Mouse (Mus musculus): ENCODE data around the gene Unc45b. TPM values are rescaled to one million over a fixed set of nuclear protein-coding genes. Genes with fewer than 3 reads are reported as not detected.

Unc45b gene
- polyA plus RNA-seq, 1 experiment from 2014 or later: 206 TPM

DNA sequence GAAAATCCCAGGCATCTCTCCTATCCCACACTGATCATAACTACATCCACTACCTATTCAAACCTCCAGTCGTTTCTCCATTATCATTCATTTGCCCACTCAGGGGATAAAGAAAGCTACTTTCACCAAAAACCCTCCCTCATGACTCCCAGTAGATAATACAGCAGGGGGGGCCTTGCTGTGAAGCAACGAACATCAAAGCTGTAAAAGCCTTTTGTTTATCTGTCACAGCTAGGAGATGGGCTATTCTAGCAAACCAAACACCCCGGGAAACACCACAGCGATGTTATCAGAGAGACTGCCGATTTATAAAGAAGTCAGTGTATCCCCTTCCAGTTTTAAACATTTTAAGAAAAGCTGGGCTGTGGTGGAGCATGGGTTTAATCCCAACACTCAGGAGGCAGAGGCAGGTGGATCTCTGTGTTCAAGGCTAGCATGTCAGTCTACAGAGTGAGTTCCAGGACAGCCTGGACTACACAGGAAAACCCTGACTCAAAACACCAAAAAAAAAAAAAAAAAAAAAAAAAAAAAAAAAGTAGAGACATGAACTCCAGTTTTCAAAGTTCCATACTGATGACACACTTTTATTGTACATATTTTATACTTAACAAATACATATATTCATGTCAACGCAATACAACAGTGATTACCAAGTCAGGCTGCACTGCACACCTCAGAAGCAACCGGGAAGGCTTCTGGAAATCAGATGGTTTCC lies 43.3 kb upstream of the Unc45b start:
- WGBS: 31% methylated on average over 7 of the region's 7 CpGs
- H3K27me3 ChIP-seq (ENCODE audit: control insufficient read depth, insufficient read depth, low read length): no peaks in the 10 kb centered on the region
- no peak overlapping the region for H3K9ac ChIP-seq (ENCODE audit: low read length)
- ATAC-seq (ENCODE audit: insufficient number of reproducible peaks, insufficient read depth, low FRiP score, low read depth): no peak
- H3K9me3 ChIP-seq (ENCODE audit: control insufficient read depth, low read length): no peaks in the 10 kb centered on the region
- peaks cover 0 to 7% of the 10 kb centered on the region in 2 experiments; a peak in 2 of 4 replicates for H3K4me1 ChIP-seq (ENCODE audit: control insufficient read depth in 2 of 2, insufficient read depth in 2 of 2, low read length in 2 of 2)
- H3K4me3 ChIP-seq (ENCODE audit: control insufficient read depth in 1 of 2, insufficient read depth in 1 of 2, low read depth in 1 of 2, low read length in 2 of 2): no peak overlapping the region
- H3K27ac ChIP-seq (replicated peaks in 1 of 2; ENCODE audit: control insufficient read depth in 1 of 2, insufficient read depth in 1 of 2, low read depth in 2 of 2, low read length in 2 of 2): no peak overlapping the region
- H3K4me2 ChIP-seq (ENCODE audit: low read length): no peak overlapping the region
- H3K36me3 ChIP-seq (ENCODE audit: control insufficient read depth, insufficient read depth, low read length): no peaks in the 10 kb centered on the region

GRCm38 (mm10) chr11:82867956-82868355 lies 42.4 kb upstream of the Unc45b start:
- H3K4me3 ChIP-seq (ENCODE audit: control insufficient read depth in 1 of 2, insufficient read depth in 1 of 2, low read depth in 1 of 2, low read length in 2 of 2): no peak overlapping the region
- H3K4me2 ChIP-seq (ENCODE audit: low read length): no peak overlapping the region
- H3K9me3 ChIP-seq (ENCODE audit: control insufficient read depth, low read length): no peaks in the 10 kb centered on the region
- WGBS: 53% methylated on average over 5 of the region's 5 CpGs
- no peaks in the 10 kb centered on the region for H3K36me3 ChIP-seq (ENCODE audit: control insufficient read depth, insufficient read depth, low read length)
- H3K27me3 ChIP-seq (ENCODE audit: control insufficient read depth, insufficient read depth, low read length): no peaks in the 10 kb centered on the region
- peaks cover 0 to 7% of the 10 kb centered on the region in 2 experiments; a peak in 2 of 4 replicates for H3K4me1 ChIP-seq (ENCODE audit: control insufficient read depth in 2 of 2, insufficient read depth in 2 of 2, low read length in 2 of 2)
- no peak overlapping the region for H3K9ac ChIP-seq (ENCODE audit: low read length)
- ATAC-seq (ENCODE audit: insufficient number of reproducible peaks, insufficient read depth, low FRiP score, low read depth): no peak
- H3K27ac ChIP-seq (replicated peaks in 1 of 2; ENCODE audit: control insufficient read depth in 1 of 2, insufficient read depth in 1 of 2, low read depth in 2 of 2, low read length in 2 of 2): no peak overlapping the region

GRCm38 (mm10) chr11:82869506-82870172 lies 40.7 kb upstream of the Unc45b start:
- WGBS: 69% methylated on average over 9 of the region's 9 CpGs
- H3K27ac ChIP-seq (replicated peaks in 1 of 2; ENCODE audit: control insufficient read depth in 1 of 2, insufficient read depth in 1 of 2, low read depth in 2 of 2, low read length in 2 of 2): no peak overlapping the region

DNA sequence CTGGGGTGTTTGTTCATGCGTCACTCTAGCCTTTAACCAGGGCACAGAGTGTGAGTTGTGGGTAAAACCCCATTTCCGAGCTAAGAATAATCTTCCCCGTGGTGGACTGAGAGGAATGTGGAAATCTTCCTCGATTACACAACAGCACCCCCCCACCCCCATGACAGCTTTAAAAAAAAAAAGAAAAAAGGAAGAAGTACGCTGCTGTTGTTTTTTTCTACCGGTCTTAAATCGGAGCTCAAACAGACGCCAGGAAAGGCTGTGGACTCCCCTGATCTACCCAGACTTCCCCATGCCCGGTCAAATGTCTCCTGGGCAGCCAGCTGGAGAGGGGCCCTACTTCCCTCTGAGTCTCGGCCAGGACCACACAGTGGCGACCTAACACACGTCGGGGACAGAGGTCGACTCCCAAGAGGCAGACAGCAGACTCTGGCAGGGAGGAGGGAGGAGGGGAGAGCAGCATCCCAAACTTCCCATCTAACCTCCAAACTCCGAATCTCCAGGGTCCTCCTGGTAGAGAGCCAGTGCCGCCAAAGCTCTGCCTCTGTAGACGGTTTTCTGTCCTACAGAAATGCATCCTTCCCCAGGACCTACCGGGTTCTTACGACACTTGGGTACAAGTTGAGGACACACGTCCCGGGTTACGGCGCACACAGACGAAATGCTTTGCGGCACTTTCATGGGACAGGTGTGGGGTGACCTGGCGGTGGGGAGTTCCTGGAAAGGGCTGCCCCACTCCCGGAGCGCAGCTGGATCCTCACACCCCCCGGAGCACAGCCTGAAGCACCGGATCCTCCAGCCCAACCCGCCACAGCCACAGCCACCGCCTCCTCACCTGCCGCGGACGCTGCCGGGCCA lies 39.9 kb upstream of the Unc45b start:
- peak overlapping the region; percentile 82 for H3K9ac ChIP-seq (ENCODE audit: low read length)
- ATAC-seq (ENCODE audit: insufficient number of reproducible peaks, insufficient read depth, low FRiP score, low read depth): peak; percentile 31; the same call in 1 of the 2 replicates
- H3K36me3 ChIP-seq (ENCODE audit: control insufficient read depth, insufficient read depth, low read length): no peaks in the 10 kb centered on the region
- no peaks in the 10 kb centered on the region for H3K9me3 ChIP-seq (ENCODE audit: control insufficient read depth, low read length)
- H3K4me1 ChIP-seq (ENCODE audit: control insufficient read depth in 2 of 2, insufficient read depth in 2 of 2, low read length in 2 of 2): peaks cover 0 to 10% of the 10 kb centered on the region in 2 experiments; a peak in 2 of 4 replicates
- WGBS: 3% methylated on average over 36 of the region's 36 CpGs
- H3K27me3 ChIP-seq (ENCODE audit: control insufficient read depth, insufficient read depth, low read length): no peaks in the 10 kb centered on the region
- H3K4me2 ChIP-seq (ENCODE audit: low read length): peak overlapping the region; percentile 89
- H3K27ac ChIP-seq (replicated peaks in 1 of 2; ENCODE audit: control insufficient read depth in 1 of 2, insufficient read depth in 1 of 2, low read depth in 2 of 2, low read length in 2 of 2): peak overlapping the region; percentile 1 to 55; a peak in 2 of 4 replicates
- H3K4me3 ChIP-seq (ENCODE audit: control insufficient read depth in 1 of 2, insufficient read depth in 1 of 2, low read depth in 1 of 2, low read length in 2 of 2): peak overlapping the region; percentile 83 to 93

More at GRCm38 (mm10) chr11:82869506-82870172, 40.7 kb upstream of the Unc45b start:
- no peak for ATAC-seq (ENCODE audit: insufficient number of reproducible peaks, insufficient read depth, low FRiP score, low read depth)
- H3K4me3 ChIP-seq (ENCODE audit: control insufficient read depth in 1 of 2, insufficient read depth in 1 of 2, low read depth in 1 of 2, low read length in 2 of 2): peak overlapping the region in 1 of 2 experiments; percentile 93; a peak in 3 of 4 replicates
- no peaks in the 10 kb centered on the region for H3K9me3 ChIP-seq (ENCODE audit: control insufficient read depth, low read length)
- peak overlapping the region; percentile 89 for H3K4me2 ChIP-seq (ENCODE audit: low read length)
- H3K36me3 ChIP-seq (ENCODE audit: control insufficient read depth, insufficient read depth, low read length): no peaks in the 10 kb centered on the region
- no peak overlapping the region for H3K9ac ChIP-seq (ENCODE audit: low read length)
- no peaks in the 10 kb centered on the region for H3K27me3 ChIP-seq (ENCODE audit: control insufficient read depth, insufficient read depth, low read length)
- peaks cover 0 to 7% of the 10 kb centered on the region in 2 experiments; a peak in 2 of 4 replicates for H3K4me1 ChIP-seq (ENCODE audit: control insufficient read depth in 2 of 2, insufficient read depth in 2 of 2, low read length in 2 of 2)

GRCm38 (mm10) chr11:82871031-82871446 lies 39.3 kb upstream of the Unc45b start, which contains the start of gene Rffl:
Gene Rffl (minus strand): TSS chr11:82871210.
- peak; percentile 93 for ATAC-seq (ENCODE audit: insufficient number of reproducible peaks, insufficient read depth, low FRiP score, low read depth)
- H3K9ac ChIP-seq (ENCODE audit: low read length): peak within 1 kb of the TSS; percentile 82
- WGBS: under 1% methylated on average over 40 of the region's 43 CpGs
- H3K27ac ChIP-seq (replicated peaks in 1 of 2; ENCODE audit: control insufficient read depth in 1 of 2, insufficient read depth in 1 of 2, low read depth in 2 of 2, low read length in 2 of 2): peak within 1 kb of the TSS; percentile 1 to 55; a peak in 2 of 4 replicates
- no peaks in the 10 kb centered on the region for H3K27me3 ChIP-seq (ENCODE audit: control insufficient read depth, insufficient read depth, low read length)
- no peaks in the 10 kb centered on the region for H3K36me3 ChIP-seq (ENCODE audit: control insufficient read depth, insufficient read depth, low read length)
- H3K4me2 ChIP-seq (ENCODE audit: low read length): peak within 1 kb of the TSS; percentile 89
- H3K4me3 ChIP-seq (ENCODE audit: control insufficient read depth in 1 of 2, insufficient read depth in 1 of 2, low read depth in 1 of 2, low read length in 2 of 2): peak within 1 kb of the TSS; percentile 83 to 93
- H3K4me1 ChIP-seq (ENCODE audit: control insufficient read depth in 2 of 2, insufficient read depth in 2 of 2, low read length in 2 of 2): peaks cover 0 to 10% of the 10 kb centered on the region in 2 experiments; a peak in 2 of 4 replicates
- H3K9me3 ChIP-seq (ENCODE audit: control insufficient read depth, low read length): no peaks in the 10 kb centered on the region

GRCm38 (mm10) chr11:82874924-82875323 lies 35.4 kb upstream of the Unc45b start:
- Histone ChIP-seq H3K4me3 (ENCODE audit: control insufficient read depth in 1 of 2, insufficient read depth in 1 of 2, low read depth in 1 of 2, low read length in 2 of 2) (no peak overlapping the region), H3K9ac (ENCODE audit: low read length) (peak overlapping the region; percentile 30; the same call in 1 of the 2 replicates), H3K4me1 (ENCODE audit: control insufficient read depth in 2 of 2, insufficient read depth in 2 of 2, low read length in 2 of 2) (peaks cover 0 to 10% of the 10 kb centered on the region in 2 experiments; a peak in 2 of 4 replicates), H3K27me3 (ENCODE audit: control insufficient read depth, insufficient read depth, low read length) (no peaks in the 10 kb centered on the region), H3K9me3 (ENCODE audit: control insufficient read depth, low read length) (no peaks in the 10 kb centered on the region), H3K4me2 (ENCODE audit: low read length) (0 out of 2 replicates have a peak overlapping the region, but pooled peaks have one; percentile 18), H3K36me3 (ENCODE audit: control insufficient read depth, insufficient read depth, low read length) (peaks cover 17% of the 10 kb centered on the region), H3K27ac (replicated peaks in 1 of 2; ENCODE audit: control insufficient read depth in 1 of 2, insufficient read depth in 1 of 2, low read depth in 2 of 2, low read length in 2 of 2) (no peak overlapping the region)
- 11% methylated on average over 5 of the region's 5 CpGs for WGBS
- ATAC-seq (ENCODE audit: insufficient number of reproducible peaks, insufficient read depth, low FRiP score, low read depth): no peak

- no peak for ATAC-seq (ENCODE audit: insufficient number of reproducible peaks, insufficient read depth, low FRiP score, low read depth)
These were observed 34.7 kb upstream of the Unc45b start for GRCm38 (mm10) chr11:82875631-82876030.

More at GRCm38 (mm10) chr11:82875631-82876030, 34.7 kb upstream of the Unc45b start:
- H3K27me3 ChIP-seq (ENCODE audit: control insufficient read depth, insufficient read depth, low read length): no peaks in the 10 kb centered on the region
- no peak overlapping the region for H3K9ac ChIP-seq (ENCODE audit: low read length)
- peaks cover 0 to 7% of the 10 kb centered on the region in 2 experiments; a peak in 2 of 4 replicates for H3K4me1 ChIP-seq (ENCODE audit: control insufficient read depth in 2 of 2, insufficient read depth in 2 of 2, low read length in 2 of 2)
- H3K27ac ChIP-seq (replicated peaks in 1 of 2; ENCODE audit: control insufficient read depth in 1 of 2, insufficient read depth in 1 of 2, low read depth in 2 of 2, low read length in 2 of 2): no peak overlapping the region
- no peak overlapping the region for H3K4me2 ChIP-seq (ENCODE audit: low read length)
- H3K4me3 ChIP-seq (ENCODE audit: control insufficient read depth in 1 of 2, insufficient read depth in 1 of 2, low read depth in 1 of 2, low read length in 2 of 2): no peak overlapping the region
- WGBS: 95% methylated on average over 5 of the region's 5 CpGs
- H3K36me3 ChIP-seq (ENCODE audit: control insufficient read depth, insufficient read depth, low read length): peaks cover 18% of the 10 kb centered on the region
- H3K9me3 ChIP-seq (ENCODE audit: control insufficient read depth, low read length): no peaks in the 10 kb centered on the region

All from heart, embryonic 14.5 days (tissue).